Mouse (Mus musculus): ENCODE data around the gene Lrrc4c.

GRCm38 (mm10) chr2:97103398-97104162 lies 785.6 kb downstream of the Lrrc4c start:
- TF ChIP-seq CTCF (IDR thresholded peaks at IDR 0.05; ENCODE audit: control insufficient read depth, insufficient read depth, insufficient replicate concordance, low read depth, low read length) (no peak), POLR2A (IDR thresholded peaks at IDR 0.05; ENCODE audit: control insufficient read depth, low read depth, low read length) (no peak)
